Mouse (Mus musculus): ENCODE results near the gene 6030445D17Rik. TPM values are rescaled to one million over a fixed set of nuclear protein-coding genes. Genes with fewer than 3 reads are reported as not detected.

The 6030445D17Rik gene
- total RNA-seq, 2 experiments from 2014 or later: 0.26 to 0.53 TPM

- no peak for DNase-seq
These were observed 2.8 kb upstream of the 6030445D17Rik start for GRCm38 (mm10) chr4:136459210-136459609.

- no peak for DNase-seq
These were observed 844 bp upstream of the 6030445D17Rik start for GRCm38 (mm10) chr4:136461206-136461605.

GRCm38 (mm10) chr4:136461761-136462085, 327 bp upstream of the 6030445D17Rik start:
- no peak for DNase-seq

- peak; percentile 19 to 40 for DNase-seq
These were observed 759 bp downstream of the 6030445D17Rik start for GRCm38 (mm10) chr4:136462839-136463178.

GRCm38 (mm10) chr4:136463436-136463835, 1.4 kb downstream of the 6030445D17Rik start:
- no peak for DNase-seq

- DNase-seq: peak in 1 of 2 experiments; percentile 34
These were observed 4.2 kb downstream of the 6030445D17Rik start for GRCm38 (mm10) chr4:136466226-136466625.

- peak; percentile 14 to 20 for DNase-seq
These were observed 6.7 kb downstream of the 6030445D17Rik start for GRCm38 (mm10) chr4:136468553-136469327.

GRCm38 (mm10) chr4:136469371-136469903, 7.4 kb downstream of the 6030445D17Rik start, which contains the start of gene Luzp1:
TSS of gene Luzp1 (plus strand) at chr4:136469761.
- DNase-seq: peak; percentile 94 to 95

- peak; percentile 53 to 69 for DNase-seq
These were observed 7.9 kb downstream of the 6030445D17Rik start for GRCm38 (mm10) chr4:136469941-136470346.

- peak; percentile 48 to 73 for DNase-seq
These were observed 8.5 kb downstream of the 6030445D17Rik start for GRCm38 (mm10) chr4:136470347-136471071.

- no peak for DNase-seq
These were observed 14.6 kb downstream of the 6030445D17Rik start for GRCm38 (mm10) chr4:136476692-136477091.

GRCm38 (mm10) chr4:136486549-136486948, 24.5 kb downstream of the 6030445D17Rik start:
- no peak for DNase-seq

GRCm38 (mm10) chr4:136495993-136496392, 33.9 kb downstream of the 6030445D17Rik start:
- DNase-seq: no peak

GRCm38 (mm10) chr4:136505426-136506215, 43.6 kb downstream of the 6030445D17Rik start:
- DNase-seq: no peak

GRCm38 (mm10) chr4:136509857-136510256, 47.8 kb downstream of the 6030445D17Rik start:
- DNase-seq: peak; percentile 42 to 49

GRCm38 (mm10) chr4:136511708-136512107, 49.7 kb downstream of the 6030445D17Rik start:
- peak in 1 of 2 experiments; percentile 14 for DNase-seq

- DNase-seq: peak in 1 of 2 experiments; percentile 18
These were observed 50.9 kb downstream of the 6030445D17Rik start for GRCm38 (mm10) chr4:136512905-136513304.

Other genes starting within 250 kb of the 6030445D17Rik start
- gene Tcea3, start 214.5 kb upstream of the 6030445D17Rik start, total RNA-seq (2021): 1 to 10 TPM; 2.7 to 2.8 TPM
- gene Zfp46, start 177.6 kb upstream of the 6030445D17Rik start, total RNA-seq (2021): 10 to 100 TPM; 17.0 to 21.4 TPM
- gene Hnrnpr, start 151.3 kb upstream of the 6030445D17Rik start, total RNA-seq (2021): 10 to 100 TPM; 73.9 to 81.7 TPM
- gene Htr1d, start 38.7 kb upstream of the 6030445D17Rik start, total RNA-seq (2021): under 1 TPM in 1 of 2 experiments, not detected in 1; 0.10 TPM
- 10 to 100 TPM; 30.7 to 35.7 TPM for gene Luzp1, start 7.5 kb downstream of the 6030445D17Rik start, total RNA-seq (2021)
- gene Kdm1a, start 140.5 kb downstream of the 6030445D17Rik start, total RNA-seq (2021): 10 to 100 TPM; 41.8 to 51.0 TPM
- not detected for gene Tex46, start 148.2 kb downstream of the 6030445D17Rik start, total RNA-seq (2021)
- not detected for gene Lactbl1, start 160.4 kb downstream of the 6030445D17Rik start, total RNA-seq (2021)